Mouse (Mus musculus) urinary bladder, postnatal 4 days (tissue): Measurements from ENCODE around the gene Ncln.
"Not testable (repeated sequence)": the region's sequence is repeated elsewhere in the genome, so short reads cannot be mapped to it uniquely, and the experiment has no call there.

Source experiments
- DNase-seq, 2 experiments: peaks; one replicate each; pipeline ENCODE4 v3.0.0; 2021 to 2022; ENCODE audit warnings: low spot score in 2 of 2

Gene Ncln

DNA sequence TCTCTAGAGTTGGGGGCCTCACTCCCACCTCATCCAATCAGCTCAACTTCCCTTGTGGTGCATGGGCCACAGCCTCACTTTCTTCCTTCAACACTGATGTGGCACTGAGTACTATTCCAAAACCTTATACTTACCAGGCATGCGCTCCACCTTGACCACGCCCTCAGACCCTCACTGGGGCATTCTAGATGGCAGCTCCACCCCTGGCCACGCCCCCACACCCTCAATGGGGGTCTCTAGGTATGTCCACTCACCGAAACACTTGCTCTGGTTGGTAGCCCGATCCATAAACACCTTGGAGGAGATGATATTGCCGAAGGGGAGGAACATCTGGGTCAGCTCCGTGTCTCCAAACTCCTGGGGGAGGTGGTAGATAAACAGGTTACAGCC, 33.8 kb downstream of the Ncln start:
- no peak for DNase-seq

DNA sequence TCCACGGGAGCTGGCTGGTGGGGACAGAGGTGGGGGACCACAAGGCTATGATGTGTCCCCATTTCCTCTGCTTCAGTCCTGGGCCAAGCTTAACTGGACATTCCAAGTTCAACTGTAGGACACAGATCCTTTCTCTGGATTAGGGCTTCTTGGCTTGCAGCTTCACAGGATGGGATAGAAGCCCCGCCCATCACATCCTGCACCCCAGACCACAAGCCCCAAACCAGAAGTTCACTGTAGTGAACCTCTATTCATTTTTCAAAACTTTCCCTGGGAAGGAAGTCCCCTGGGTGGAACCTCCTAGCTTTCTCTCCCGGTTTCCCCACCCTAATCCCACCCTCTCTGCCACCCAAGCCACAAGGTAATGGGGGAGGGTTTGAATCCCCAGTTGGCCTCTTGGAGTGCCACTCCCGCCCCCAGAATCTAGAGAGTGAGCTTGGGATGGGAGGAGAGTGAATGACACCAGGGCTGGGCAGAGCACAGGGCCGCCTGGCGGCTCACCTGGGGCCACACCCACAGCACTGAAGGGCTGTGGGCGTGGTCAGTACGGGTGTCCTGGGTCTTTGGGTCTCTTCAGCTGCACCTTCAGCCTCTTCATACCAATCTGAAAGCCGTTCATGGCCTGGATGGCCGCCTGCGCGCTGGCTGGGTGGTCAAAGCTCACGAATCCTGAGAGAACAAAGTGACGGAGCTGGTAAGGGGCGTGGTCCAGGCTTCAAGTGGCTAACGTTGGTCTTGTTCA, 34.3 kb downstream of the Ncln start:
- DNase-seq = no peak

DNA sequence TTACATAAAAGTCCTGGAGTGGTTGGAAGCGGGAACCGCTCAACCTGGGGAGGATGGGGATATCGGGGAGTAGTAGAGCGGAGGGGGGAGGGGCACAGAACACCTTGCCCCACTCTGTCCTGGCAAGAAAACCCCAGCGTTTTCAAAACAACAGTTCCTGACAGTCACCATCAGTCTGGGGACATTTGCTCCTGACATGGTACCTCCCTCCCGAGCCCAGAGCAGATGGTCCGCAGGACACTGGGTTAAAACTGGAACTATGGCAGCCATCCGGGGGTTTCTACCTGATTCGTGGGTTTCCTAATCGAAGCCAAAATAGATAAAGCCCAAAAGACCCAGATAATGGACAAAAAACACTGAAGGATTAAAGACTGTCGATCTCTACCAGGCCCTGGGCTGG, 35.2 kb downstream of the Ncln start:
- DNase-seq = no peak

DNA sequence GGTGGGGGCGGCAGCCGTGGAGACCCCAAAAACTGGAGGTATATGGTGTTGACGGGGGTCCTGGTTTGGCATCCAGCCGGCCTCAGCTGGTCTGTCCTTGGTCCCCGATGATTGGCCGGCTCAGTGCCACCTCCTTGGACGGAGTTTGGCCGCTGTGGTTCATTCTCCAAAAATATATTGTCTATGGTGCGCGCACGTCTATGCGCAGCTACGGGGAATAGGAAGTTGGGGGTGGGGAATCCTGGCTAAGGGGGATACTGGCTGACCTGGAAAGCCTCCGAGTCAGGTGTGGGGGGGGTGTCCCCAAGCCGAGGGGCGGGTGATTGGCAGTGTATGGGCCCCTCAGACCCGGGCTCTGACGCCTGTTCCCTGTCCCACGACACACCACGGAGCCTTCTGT, 35.7 kb downstream of the Ncln start:
- no peak for DNase-seq

DNA sequence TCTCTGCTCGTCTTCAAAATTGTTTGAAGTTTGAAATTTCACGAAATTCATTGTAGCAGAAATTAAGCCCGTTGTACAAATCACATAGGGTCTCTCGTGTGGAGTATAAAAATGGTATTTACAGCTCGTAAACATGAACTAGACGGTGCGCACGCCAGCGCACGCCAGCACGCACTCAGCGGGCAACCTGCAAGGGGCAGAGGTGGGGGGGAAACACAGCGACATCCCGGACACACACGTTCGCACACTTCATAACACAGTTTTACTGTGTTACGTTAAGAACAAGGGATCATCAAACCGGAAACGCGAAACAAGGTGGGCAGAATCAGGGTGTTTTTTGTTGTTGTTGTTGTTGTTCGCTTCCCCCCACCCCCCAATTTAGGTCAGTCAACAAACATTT, 36.8 kb downstream of the Ncln start:
- DNase-seq = no peak

DNA sequence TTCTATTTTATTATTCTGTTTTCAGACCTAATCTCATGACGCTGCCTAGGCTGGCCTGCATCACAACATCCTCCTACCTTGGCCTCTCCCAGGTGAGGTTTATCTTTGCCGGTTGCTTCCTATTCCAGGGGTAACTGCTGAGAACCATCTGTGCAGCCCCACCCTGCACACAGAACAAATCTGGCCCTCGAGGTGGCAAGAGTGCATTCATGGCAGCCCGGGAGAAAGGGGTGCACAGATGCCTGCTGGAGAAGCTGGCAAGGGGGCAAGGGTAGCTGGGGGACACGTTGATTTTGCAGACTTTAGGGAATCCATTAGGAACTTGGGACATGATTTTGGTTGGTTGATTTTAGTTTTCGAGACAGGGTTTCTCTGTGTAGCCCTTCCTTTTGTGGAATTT, 37.9 kb downstream of the Ncln start:
- DNase-seq = no peak

DNA sequence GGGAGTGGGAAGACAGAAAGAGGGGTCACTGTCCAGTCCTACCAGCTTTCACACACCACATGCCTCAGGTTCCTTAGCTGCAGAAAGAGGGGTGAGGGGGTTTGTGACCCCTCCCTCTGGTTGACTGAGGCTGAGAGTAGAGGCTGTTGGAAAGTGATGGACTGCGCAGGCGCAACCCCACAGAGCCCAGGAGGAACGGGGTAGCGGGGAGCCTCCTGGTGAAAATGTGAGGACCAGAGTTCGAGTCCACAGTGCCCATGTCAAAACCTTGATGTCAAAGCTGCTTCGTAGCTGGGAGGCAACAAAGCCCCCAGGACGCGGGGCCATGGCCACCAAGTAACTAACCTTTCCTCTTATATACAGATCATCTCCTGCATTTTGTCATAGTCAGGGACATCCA, 38.6 kb downstream of the Ncln start:
- DNase-seq = no peak

DNA sequence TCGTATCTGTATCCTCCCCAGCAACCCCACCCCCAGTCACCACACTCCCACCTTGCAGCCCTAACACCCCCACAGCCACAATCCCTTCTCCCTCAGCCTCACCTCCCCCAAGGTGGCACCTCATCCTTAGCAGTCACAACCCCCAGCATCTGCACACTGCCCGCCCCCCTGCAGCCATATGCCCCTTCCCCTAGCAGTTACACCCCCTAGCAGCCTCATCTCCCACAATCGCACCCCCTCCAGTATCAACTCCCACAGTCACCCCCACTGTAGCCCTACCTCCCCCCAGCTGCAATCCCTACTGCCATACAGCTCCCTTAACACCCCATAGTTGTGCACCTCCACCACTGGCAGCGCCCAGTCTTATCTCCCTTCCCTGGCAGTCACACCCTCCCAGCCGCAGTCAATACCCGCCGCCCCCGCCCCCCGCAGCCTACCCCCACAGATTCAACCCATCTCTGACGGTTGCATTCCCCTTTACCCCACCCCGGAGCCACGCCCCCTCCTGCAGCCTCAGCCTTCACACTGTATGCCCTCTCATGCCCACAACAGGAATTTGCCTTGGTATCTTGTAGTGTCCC, 39.1 kb downstream of the Ncln start:
- no peak for DNase-seq

DNA sequence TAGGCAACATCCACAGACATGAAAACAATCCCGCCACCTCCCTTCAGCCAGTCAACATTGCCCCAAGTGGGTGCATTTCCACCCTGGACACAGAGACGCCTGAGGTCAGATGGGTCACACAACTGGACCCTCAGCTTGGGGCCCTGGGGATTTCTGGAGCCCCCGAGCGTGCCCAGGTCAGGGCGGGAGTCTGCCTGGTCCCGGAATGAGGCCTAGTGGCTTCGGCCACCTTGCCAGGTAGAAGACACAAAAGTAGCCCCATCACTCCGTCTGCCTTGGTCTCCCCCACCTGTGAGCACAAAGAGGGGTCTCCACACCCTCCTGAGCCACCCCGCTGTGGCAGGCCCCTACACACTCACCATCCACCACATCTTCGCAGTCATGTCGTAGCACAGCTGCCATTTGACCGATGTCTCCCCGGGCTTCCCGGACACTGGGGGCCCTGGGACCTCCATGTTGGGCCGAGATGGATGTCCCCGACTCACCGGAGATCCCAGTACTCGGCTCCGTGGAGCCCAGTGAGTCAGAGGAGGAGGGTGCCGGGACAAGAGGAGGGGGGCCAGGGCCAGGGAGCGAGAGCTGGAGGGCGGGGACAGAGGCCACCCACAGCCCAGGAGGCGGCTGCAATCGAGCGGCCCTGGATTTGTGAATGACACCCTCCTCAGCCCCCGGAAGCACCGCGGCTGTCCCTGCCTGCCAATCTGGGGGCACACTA, 40.9 kb downstream of the Ncln start, which contains the start of gene Nfic:
Gene Nfic, minus strand, starts transcription at position 455 of the 715 bp plus-strand sequence.
- no peak for DNase-seq

DNA sequence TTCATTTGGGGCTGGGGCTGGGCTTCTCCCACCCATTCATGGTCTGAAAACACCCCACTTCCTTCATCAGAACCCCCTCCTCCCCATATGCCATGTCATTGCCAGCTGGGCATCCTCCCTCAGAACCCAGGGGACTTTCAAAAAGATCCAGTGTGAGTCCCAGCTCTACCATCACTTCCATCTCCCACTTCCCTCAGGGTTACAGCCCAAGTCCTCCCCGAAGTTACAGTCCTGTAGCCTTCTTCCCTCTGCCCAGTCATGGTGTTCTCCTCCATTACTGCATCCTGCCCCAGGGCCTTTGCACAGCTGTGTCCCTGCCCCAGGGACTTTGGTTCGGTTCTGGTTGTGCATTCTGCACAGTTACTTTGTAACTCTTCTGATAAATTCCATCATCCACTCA, 42.1 kb downstream of the Ncln start:
- DNase-seq = no peak

DNA sequence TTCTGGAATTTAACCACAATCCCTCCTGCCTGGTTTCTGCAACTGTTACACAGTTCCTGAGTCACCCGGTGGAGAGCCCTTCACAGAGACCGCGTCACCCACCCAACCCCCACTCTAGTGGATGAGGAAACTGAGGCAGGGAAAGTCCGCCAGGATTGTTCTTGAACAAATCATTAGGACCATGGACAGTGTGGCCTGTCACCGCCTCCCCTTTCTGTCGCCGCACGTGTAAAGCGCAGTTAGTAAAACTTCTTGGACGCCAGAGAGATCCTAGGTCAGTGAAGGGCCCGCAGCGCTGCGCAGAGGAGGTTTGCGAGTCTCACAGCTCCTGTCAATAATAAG, 43.3 kb downstream of the Ncln start:
- peak in 1 of 2 experiments; percentile 58 for DNase-seq

DNA sequence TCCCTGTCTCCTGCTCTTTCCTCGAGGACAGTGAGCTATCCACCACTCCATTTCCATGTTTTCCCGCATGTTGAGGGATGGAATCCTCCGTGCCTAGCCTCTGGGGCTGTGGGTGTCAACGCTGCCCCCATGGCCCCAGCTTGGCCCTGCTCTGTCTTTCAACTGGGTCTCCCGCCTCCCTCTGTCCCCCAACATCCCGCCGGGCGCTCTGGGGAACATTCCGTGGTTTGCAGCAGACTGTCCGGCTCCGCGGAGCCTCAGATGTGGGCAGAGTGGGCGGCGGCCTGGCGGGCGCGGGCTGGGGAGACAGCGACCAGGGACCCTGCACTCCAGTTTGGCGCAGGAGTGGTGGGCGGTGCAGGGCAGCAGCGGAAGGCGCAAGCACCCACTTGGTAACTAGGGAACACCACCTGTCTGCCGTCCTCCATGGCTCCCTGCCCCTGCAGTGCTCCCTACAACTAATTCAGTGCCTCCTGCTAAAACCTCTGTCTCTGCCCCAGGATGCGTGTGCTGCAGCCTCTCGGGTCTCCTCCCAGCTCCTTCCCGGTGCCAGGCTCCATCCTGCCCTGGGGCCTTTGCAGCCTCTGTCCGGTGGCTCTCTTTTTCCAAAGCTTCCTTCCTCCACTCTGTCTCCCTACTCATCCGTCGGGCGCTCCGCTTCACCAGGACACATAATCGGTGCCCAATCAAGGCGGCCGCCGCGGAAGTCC, 43.8 kb downstream of the Ncln start:
- peak in 1 of 2 experiments; percentile 53 for DNase-seq

DNA sequence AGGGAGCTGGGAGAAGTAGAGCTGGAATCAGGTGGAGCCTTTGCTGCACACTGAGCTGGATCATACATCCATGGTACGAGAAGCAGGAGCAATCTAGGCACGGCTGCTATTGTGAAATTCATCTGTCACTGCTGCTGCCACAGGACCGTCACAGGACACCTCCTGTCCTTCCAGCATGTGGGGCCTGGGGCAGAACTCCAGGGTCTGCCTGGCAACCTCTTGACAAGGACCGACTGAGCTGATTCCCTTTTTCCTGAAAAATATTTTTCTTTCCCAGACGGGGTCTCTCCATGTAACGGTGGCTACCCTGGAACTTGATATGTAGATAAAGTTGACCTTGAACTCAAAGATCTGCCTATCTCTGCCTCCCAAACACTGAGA, 44.8 kb downstream of the Ncln start:
- no peak for DNase-seq

DNA sequence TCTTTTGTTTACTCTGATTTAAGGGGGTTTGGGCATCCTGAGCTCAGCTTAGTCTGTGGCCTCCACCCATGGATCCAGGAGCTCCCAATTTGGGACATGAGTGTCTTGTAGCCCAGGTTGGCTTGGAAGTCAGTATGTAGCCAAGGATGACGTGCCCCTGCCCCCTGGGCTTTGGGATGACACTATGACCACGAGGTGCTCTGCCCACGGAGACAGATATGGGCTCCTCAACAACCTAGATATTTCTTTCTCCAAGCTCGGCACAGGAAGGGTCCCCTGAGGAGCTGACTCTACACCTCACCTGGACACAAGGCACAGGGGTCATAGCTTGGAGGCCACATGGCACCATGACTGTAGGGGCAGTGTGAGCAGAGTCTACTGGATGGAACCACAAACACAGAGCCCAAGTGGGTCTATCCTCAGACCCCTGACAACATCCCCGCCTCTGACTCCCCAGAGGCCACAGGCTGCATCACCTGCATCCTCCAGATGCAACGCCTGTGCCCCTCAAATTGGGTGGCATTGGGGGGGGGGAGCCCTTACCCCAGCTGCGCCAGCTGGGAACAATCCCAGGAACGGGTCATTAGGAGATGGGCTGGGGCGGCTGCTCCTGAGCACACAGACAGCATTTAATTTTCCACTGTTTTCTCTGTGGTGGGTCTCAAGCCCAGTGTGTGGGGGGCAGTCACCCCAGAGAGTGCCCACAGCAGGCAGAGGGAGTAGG, 45.4 kb downstream of the Ncln start:
- no peak for DNase-seq

DNA sequence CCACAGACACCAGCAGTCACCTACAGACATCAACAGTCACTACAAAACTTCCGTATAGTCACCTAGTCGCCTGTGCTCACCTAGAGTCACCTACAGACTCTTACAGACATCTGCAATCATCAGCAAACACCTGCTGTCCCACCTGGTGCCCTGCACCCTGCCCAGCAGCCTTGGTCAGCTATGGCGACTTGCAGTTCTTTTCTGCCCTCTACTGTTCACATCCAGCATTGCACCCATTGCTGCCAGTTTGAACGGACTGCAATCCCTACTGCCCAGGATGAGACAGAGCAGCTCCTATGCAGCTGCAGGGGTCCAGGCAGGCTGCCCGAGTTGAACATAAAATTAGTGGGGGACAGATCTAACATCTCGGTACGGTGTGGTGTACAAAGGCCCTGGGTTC, 46.1 kb downstream of the Ncln start:
- peak; percentile 64 to 86 for DNase-seq

DNA sequence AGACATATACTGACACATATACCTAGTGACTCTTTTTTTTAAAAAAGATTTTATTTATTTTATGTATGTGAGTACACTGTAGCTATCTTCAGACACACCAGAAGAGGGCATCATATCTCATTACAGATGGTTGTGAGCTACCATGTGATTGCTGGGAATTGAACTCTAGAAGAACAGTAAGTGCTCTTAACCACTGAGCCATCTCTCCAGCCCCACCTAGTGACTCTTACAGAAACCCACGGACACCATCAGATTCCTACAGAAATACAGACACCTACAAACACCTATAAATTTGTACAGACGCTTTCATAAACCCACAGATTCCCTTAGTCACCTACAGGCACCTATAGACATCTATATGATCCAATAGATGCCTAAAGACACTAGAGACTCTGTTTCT, 50.7 kb downstream of the Ncln start:
- DNase-seq = not testable (repeated sequence)

DNA sequence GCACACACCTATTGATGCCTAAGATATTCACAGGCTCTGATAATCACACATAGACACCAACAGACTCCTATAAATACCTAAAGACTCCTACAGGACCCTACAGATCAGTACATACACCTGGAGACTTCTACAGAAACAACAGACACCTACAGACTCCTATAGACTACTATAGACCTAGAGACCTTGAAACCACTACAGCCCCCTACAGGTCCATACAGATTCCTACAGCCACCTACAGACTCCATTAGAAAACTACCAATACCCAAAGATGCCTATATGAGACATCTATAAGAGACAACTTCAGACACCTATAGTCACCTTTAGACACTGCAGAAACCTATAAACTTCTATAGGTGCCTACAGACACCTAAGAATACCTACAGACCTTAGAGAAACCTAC, 55.2 kb downstream of the Ncln start:
- no peak for DNase-seq
